Mouse (Mus musculus): ENCODE results near the gene Triobp. TPM values are rescaled to one million over a fixed set of nuclear protein-coding genes. Genes with fewer than 3 reads are reported as not detected.

The Triobp gene
- polyA plus RNA-seq, 1 experiment = 45.2 TPM

GRCm38 (mm10) chr15:78923585-78923984 is 23.9 kb upstream of the Triobp start:
- DNase-seq (ENCODE audit: low read depth, low spot score) = no peak
- 66% methylated on average over 6 of the region's 6 CpGs for WGBS

- no peak for DNase-seq (ENCODE audit: low read depth, low spot score)
- 65% methylated on average over 8 of the region's 8 CpGs for WGBS
Measured at GRCm38 (mm10) chr15:78925129-78925528, 22.4 kb upstream of the Triobp start.

- DNase-seq (ENCODE audit: low read depth, low spot score) = no peak
- 10% methylated on average over 20 of the region's 20 CpGs for WGBS
Measured at GRCm38 (mm10) chr15:78926021-78926919, 21.3 kb upstream of the Triobp start, which contains the start of gene Lgals1. Gene Lgals1, plus strand, starts transcription at chr15:78926725.

GRCm38 (mm10) chr15:78927021-78927787 is 20.3 kb upstream of the Triobp start:
- no peak for DNase-seq (ENCODE audit: low read depth, low spot score)
- WGBS = 22% methylated on average over 15 of the region's 15 CpGs

- DNase-seq (ENCODE audit: low read depth, low spot score) = no peak
- WGBS = under 1% methylated on average over 35 of the region's 35 CpGs
Measured at GRCm38 (mm10) chr15:78927788-78928457, 19.6 kb upstream of the Triobp start.

- no peak for DNase-seq (ENCODE audit: low read depth, low spot score)
- 47% methylated on average over 8 of the region's 8 CpGs for WGBS
Measured at GRCm38 (mm10) chr15:78928539-78928938, 19.0 kb upstream of the Triobp start.

- no peak for DNase-seq (ENCODE audit: low read depth, low spot score)
- WGBS = 88% methylated on average over 6 of the region's 6 CpGs
Measured at GRCm38 (mm10) chr15:78930192-78930706, 17.3 kb upstream of the Triobp start.

GRCm38 (mm10) chr15:78930801-78931426 is 16.6 kb upstream of the Triobp start:
- no peak for DNase-seq (ENCODE audit: low read depth, low spot score)
- 88% methylated on average over 7 of the region's 7 CpGs for WGBS

GRCm38 (mm10) chr15:78931577-78931976 is 15.9 kb upstream of the Triobp start:
- no peak for DNase-seq (ENCODE audit: low read depth, low spot score)
- WGBS = 2% methylated on average over 3 of the region's 3 CpGs

GRCm38 (mm10) chr15:78934784-78935320 is 12.7 kb upstream of the Triobp start, which contains the start of gene Nol12:
Gene Nol12, plus strand, starts transcription at chr15:78934933.
- DNase-seq (ENCODE audit: low read depth, low spot score) = no peak
- under 1% methylated on average over 42 of the region's 42 CpGs for WGBS

- DNase-seq (ENCODE audit: low read depth, low spot score) = no peak
- 92% methylated on average over 12 of the region's 12 CpGs for WGBS
Measured at GRCm38 (mm10) chr15:78936403-78936802, 11.1 kb upstream of the Triobp start.

- DNase-seq (ENCODE audit: low read depth, low spot score) = no peak
- 92% methylated on average over 10 of the region's 10 CpGs for WGBS
Measured at GRCm38 (mm10) chr15:78937311-78937710, 10.2 kb upstream of the Triobp start.

GRCm38 (mm10) chr15:78937963-78938362 is 9.6 kb upstream of the Triobp start:
- no peak for DNase-seq (ENCODE audit: low read depth, low spot score)
- 81% methylated on average over 2 of the region's 2 CpGs for WGBS

GRCm38 (mm10) chr15:78940325-78940724 is 7.2 kb upstream of the Triobp start:
- WGBS = 91% methylated on average over 13 of the region's 13 CpGs
- DNase-seq (ENCODE audit: low read depth, low spot score) = no peak

- no peak for DNase-seq (ENCODE audit: low read depth, low spot score)
- 4% methylated on average over 9 of the region's 9 CpGs for WGBS
Measured at GRCm38 (mm10) chr15:78942663-78943062, 4.9 kb upstream of the Triobp start.

- 64% methylated on average over 7 of the region's 7 CpGs for WGBS
- DNase-seq (ENCODE audit: low read depth, low spot score) = no peak
Measured at GRCm38 (mm10) chr15:78946232-78946631, 1.3 kb upstream of the Triobp start.

GRCm38 (mm10) chr15:78948152-78948725 is 715 bp downstream of the Triobp start:
- DNase-seq (ENCODE audit: low read depth, low spot score) = no peak
- 9% methylated on average over 11 of the region's 11 CpGs for WGBS

GRCm38 (mm10) chr15:78948883-78949282 is 1.4 kb downstream of the Triobp start:
- no peak for DNase-seq (ENCODE audit: low read depth, low spot score)
- WGBS = over 99% methylated on average over 3 of the region's 3 CpGs

- DNase-seq (ENCODE audit: low read depth, low spot score) = no peak
- 69% methylated on average over 3 of the region's 3 CpGs for WGBS
Measured at GRCm38 (mm10) chr15:78955663-78956062, 8.1 kb downstream of the Triobp start.

Measured in large intestine, adult 2 months (tissue).